Mouse (Mus musculus) stomach, embryonic 14.5 days (tissue): Measurements from ENCODE around the gene Hist1h3g. TPM values are rescaled to one million over a fixed set of nuclear protein-coding genes. Genes with fewer than 3 reads are reported as not detected.
"Not testable (repeated sequence)": the region's sequence is repeated elsewhere in the genome, so short reads cannot be mapped to it uniquely, and the experiment has no call there.

Experiments
- ATAC-seq: fragments of 200-750 bp; cut with Nextera tagmentation; 2 replicates; pipeline ENCODE4 v1.8.0; 2017; ENCODE audit warnings: low read depth, moderate TSS enrichment; ENCODE audit not compliant: insufficient number of reproducible peaks, insufficient read depth, low FRiP score
- H3K27ac ChIP-seq: fragments of 300-500 bp; sonication (generic); 2 replicates; pipeline ENCODE4 v1.5.1; 2014; ENCODE audit warnings: mild to moderate bottlenecking, low read length, moderate library complexity, mixed read lengths
- H3K27me3 ChIP-seq: fragments of 300-500 bp; sonication (generic); 2 replicates; pipeline ENCODE4 v1.6.1; 2014; ENCODE audit warnings: low read length, control low read depth, mixed read lengths; ENCODE audit not compliant: control insufficient read depth, insufficient read depth
- H3K36me3 ChIP-seq: fragments of 300-500 bp; sonication (generic); 2 replicates; pipeline ENCODE4 v1.6.1; 2014; ENCODE audit warnings: mild to moderate bottlenecking, control low read depth, low read length, moderate library complexity, mixed read lengths; ENCODE audit not compliant: control insufficient read depth, insufficient read depth
- H3K4me1 ChIP-seq: fragments of 300-500 bp; sonication (generic); 2 replicates; pipeline ENCODE4 v1.6.1; 2014; ENCODE audit warnings: low read length, control low read depth, mixed read lengths; ENCODE audit not compliant: control insufficient read depth, insufficient read depth
- H3K4me2 ChIP-seq: fragments of 300-500 bp; sonication (generic); replicated peaks from 2 replicates; pipeline ENCODE4 v1.6.1; 2014; ENCODE audit warnings: low read depth, low read length, control low read depth
- H3K4me3 ChIP-seq: fragments of 300-500 bp; sonication (generic); 2 replicates; pipeline ENCODE4 v1.5.1; 2014; ENCODE audit warnings: low read depth, low read length, control low read depth
- H3K9ac ChIP-seq: fragments of 300-500 bp; sonication (generic); replicated peaks from 2 replicates; pipeline ENCODE4 v1.6.1; 2014; ENCODE audit warnings: low read depth, mild to moderate bottlenecking, control low read depth, low read length, moderate library complexity, mixed read lengths
- H3K9me3 ChIP-seq: fragments of 300-500 bp; sonication (generic); 2 replicates; pipeline ENCODE4 v1.6.1; 2016; ENCODE audit warnings: low read depth, low read length, control low read depth; ENCODE audit not compliant: control insufficient read depth
- WGBS: fragments of 180-500 bp; shearing (Covaris S2); extraction: QIAGEN DNeasy Blood & Tissue Kit; methylation state at CpG from one replicate; pipeline ENCODE4 v1.1.7; 2014; 5-methylcytosine and 5-hydroxymethylcytosine counted together
- polyA plus RNA-seq: library from polyadenylated mRNA; unstranded; fragments of >200 nt; fragmentation: Nextera tagmentation; extraction: Ambion mirVana; gene quantifications from 2 replicates; pipeline ENCODE4 v1.2.1, GENCODE M21; 2014

Gene Hist1h3g
- polyA plus RNA-seq, 1 experiment from 2014 or later, result 7.8 TPM

- H3K4me1 ChIP-seq, result peaks cover 11% of the 10 kb centered on the region; the same call in 1 of the 2 replicates
- no peak within 1 kb of the TSS for H3K9ac ChIP-seq
- H3K9me3 ChIP-seq, result no peaks in the 10 kb centered on the region
- peak within 1 kb of the TSS; percentile 56 for H3K4me2 ChIP-seq
- no peak for ATAC-seq
- H3K36me3 ChIP-seq, result no peaks in the 10 kb centered on the region
- 0 out of 2 replicates have a peak within 1 kb of the TSS, but pooled peaks have one; percentile 39 for H3K4me3 ChIP-seq
- peak within 1 kb of the TSS; percentile 99 for H3K27ac ChIP-seq
- H3K27me3 ChIP-seq, result no peaks in the 10 kb centered on the region
These were observed 17.7 kb downstream of the Hist1h3g start, which contains the start of gene Hist1h1d for GRCm38 (mm10) chr13:23552962-23553361. Hist1h1d (plus strand) TSS chr13:23553262.

DNA sequence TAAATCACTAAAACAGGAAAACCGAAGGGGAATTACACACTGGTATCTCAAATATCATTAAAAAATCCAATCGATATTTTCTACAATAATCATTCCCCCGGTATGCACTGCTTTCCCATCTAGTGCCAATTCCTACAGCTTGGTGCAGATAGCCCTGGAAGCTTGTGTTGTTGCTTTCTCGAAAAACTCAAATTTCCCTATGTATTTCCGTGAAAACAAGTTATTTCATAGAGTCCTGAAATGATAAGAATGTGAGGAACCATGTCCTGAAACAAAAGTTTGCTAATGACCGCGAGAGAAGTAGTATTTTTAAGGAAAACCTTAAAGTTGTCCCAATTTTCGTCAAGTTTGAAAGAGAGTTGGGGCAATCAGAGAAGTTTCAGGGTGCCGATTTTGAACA lies 19.2 kb downstream of the Hist1h3g start:
- Histone ChIP-seq H3K4me1 (peaks cover 11% of the 10 kb centered on the region; the same call in 1 of the 2 replicates), H3K4me2 (peak overlapping the region; percentile 94), H3K27me3 (no peaks in the 10 kb centered on the region), H3K27ac (peak overlapping the region; percentile 99), H3K9ac (peak overlapping the region; percentile 92), H3K36me3 (no peaks in the 10 kb centered on the region), H3K9me3 (no peaks in the 10 kb centered on the region), H3K4me3 (peak overlapping the region; percentile 69)
- WGBS, result 20% methylated on average over 9 of the region's 9 CpGs
- ATAC-seq, result no peak

- Histone ChIP-seq H3K27ac (peak overlapping the region; percentile 99), H3K9me3 (no peaks in the 10 kb centered on the region), H3K4me1 (peaks cover 11% of the 10 kb centered on the region; the same call in 1 of the 2 replicates), H3K4me2 (peak overlapping the region; percentile 94), H3K27me3 (no peaks in the 10 kb centered on the region), H3K4me3 (peak overlapping the region; percentile 69), H3K9ac (peak overlapping the region; percentile 92), H3K36me3 (no peaks in the 10 kb centered on the region)
- WGBS, result under 1% methylated on average over 53 of the region's 54 CpGs
- peak; percentile 88 for ATAC-seq
These were observed 20.0 kb downstream of the Hist1h3g start for GRCm38 (mm10) chr13:23554925-23555838.

DNA sequence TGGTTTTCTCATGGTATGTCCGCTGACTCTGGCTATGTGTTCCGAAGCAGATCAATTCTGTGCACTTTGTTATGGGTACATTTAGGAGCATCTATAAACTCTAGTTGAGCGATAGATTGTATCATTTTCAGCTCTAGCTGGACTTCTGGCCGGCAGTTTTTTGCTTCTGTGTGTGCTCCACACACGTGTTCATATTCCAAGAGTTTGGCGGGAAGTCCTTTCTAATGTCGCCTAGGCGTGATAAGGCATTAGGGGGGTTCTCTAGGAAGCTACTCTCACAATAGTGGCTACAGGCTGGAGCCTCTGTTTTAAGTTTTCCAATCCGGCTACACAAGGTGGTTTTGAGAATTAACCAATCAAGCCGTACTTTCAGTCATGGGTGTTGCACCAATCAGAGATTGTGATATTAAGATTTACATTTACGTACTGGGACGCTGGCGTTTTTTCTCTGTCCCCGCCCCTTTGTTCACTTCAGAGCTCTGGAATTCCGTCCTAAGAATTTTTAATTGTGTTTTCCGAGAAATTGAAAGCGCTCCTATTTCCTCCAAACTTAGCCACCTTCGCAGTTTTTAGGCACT lies 20.7 kb downstream of the Hist1h3g start:
- 0% methylated on average over 18 of the region's 18 CpGs for WGBS
- Histone ChIP-seq H3K27me3 (no peaks in the 10 kb centered on the region), H3K9ac (peak overlapping the region; percentile 92), H3K4me1 (peaks cover 11% of the 10 kb centered on the region; the same call in 1 of the 2 replicates), H3K4me3 (peak overlapping the region; percentile 69), H3K4me2 (peak overlapping the region; percentile 94), H3K9me3 (no peaks in the 10 kb centered on the region), H3K27ac (peak overlapping the region; percentile 99), H3K36me3 (no peaks in the 10 kb centered on the region)
- peak; percentile 75 for ATAC-seq

DNA sequence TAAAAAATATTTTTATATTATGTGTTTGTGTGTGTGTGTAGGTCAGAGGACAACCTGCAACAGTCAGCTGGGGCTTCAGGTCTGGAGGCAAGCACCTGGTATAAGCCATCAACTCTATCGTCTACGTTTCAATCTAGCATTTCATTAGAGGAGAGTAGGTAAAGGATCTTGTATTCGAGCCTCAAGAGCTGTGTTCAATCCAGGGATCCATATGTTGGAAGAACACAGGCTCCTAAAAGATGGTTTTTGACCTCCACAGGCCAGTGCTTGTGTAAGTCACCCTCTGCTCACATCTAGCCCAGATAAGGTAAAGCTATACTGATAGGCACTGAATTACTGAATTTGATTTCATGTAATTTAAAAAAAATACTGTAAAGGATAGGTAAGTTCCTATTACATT lies 21.7 kb downstream of the Hist1h3g start:
- 59% methylated on average over 3 of the region's 3 CpGs for WGBS
- peak overlapping the region; percentile 99 for H3K27ac ChIP-seq
- peak overlapping the region; percentile 69; the same call in 1 of the 2 replicates for H3K4me3 ChIP-seq
- peak overlapping the region; percentile 94 for H3K4me2 ChIP-seq
- no peak for ATAC-seq
- H3K36me3 ChIP-seq, result no peaks in the 10 kb centered on the region
- peaks cover 11% of the 10 kb centered on the region; the same call in 1 of the 2 replicates for H3K4me1 ChIP-seq
- H3K27me3 ChIP-seq, result no peaks in the 10 kb centered on the region
- H3K9ac ChIP-seq, result 0 out of 2 replicates have a peak overlapping the region, but pooled peaks have one; percentile 15
- H3K9me3 ChIP-seq, result no peaks in the 10 kb centered on the region

DNA sequence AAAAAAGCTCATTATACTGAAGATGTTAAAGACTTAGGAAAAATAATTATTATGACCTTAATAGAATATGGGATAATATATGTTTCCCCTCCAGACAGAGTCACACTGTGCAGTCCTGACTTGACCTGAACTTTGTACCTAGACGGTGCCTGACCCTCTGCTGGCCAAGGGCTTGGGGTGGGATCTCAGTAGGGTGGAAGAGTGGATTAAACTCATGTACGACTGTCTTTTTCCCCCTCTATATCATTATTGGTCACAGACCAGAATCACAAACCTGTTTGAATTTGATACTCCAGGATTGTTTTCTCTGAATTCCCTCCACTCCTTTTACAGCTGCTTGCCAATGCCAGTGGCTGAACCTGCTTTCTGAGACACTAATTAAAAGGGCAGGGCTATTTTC lies 25.5 kb downstream of the Hist1h3g start:
- WGBS, result 19% methylated on average over 2 of the region's 2 CpGs
- 0 out of 2 replicates have a peak overlapping the region, but pooled peaks have one; percentile 13 for H3K4me2 ChIP-seq

DNA sequence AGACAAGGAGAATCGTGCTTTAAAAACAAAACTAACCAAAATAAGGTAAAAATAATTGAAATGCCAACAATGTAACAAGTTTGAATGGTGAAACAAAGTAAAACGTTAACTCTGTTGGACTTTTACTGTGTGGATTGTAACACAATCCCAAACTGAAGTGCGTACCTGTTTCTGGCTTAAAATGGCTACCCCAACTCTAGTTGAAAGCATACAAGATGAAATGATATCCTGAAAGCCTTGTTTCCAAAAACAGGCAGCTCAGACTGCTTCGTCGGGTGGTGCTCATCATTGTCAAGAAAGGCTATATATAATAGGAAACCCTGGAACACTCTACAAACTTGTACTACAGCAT lies 26.3 kb downstream of the Hist1h3g start:
- H3K36me3 ChIP-seq, H3K4me1 ChIP-seq, H3K27me3 ChIP-seq, H3K9ac ChIP-seq, H3K9me3 ChIP-seq, ATAC-seq: not testable (repeated sequence)
- peak overlapping the region; percentile 29; the same call in 1 of the 2 replicates for H3K4me3 ChIP-seq
- peak overlapping the region; percentile 99 for H3K27ac ChIP-seq
- peak overlapping the region; percentile 70; the same call in 1 of the 2 replicates for H3K4me2 ChIP-seq
- WGBS, result 0% methylated on average over 2 of the region's 5 CpGs

More for the DNA sequence above, 25.5 kb downstream of the Hist1h3g start:
- not testable (repeated sequence) for H3K9ac ChIP-seq, H3K27ac ChIP-seq, H3K4me3 ChIP-seq, H3K9me3 ChIP-seq, H3K27me3 ChIP-seq, H3K4me1 ChIP-seq, ATAC-seq, H3K36me3 ChIP-seq

- ATAC-seq, result peak; percentile 93
- peak within 1 kb of the TSS; percentile 29 for H3K4me3 ChIP-seq
- not testable (repeated sequence) for H3K9me3 ChIP-seq, H3K27me3 ChIP-seq, H3K36me3 ChIP-seq, H3K4me1 ChIP-seq
- H3K9ac ChIP-seq, result peak within 1 kb of the TSS; percentile 45; the same call in 1 of the 2 replicates
- peak within 1 kb of the TSS; percentile 99 for H3K27ac ChIP-seq
- H3K4me2 ChIP-seq, result peak within 1 kb of the TSS; percentile 70
- under 1% methylated on average over 50 of the region's 67 CpGs for WGBS
These were observed 26.8 kb downstream of the Hist1h3g start, which contains the start of gene Hist1h3e for GRCm38 (mm10) chr13:23561883-23562659. Hist1h3e (minus strand) TSS chr13:23562369.
